Mouse (Mus musculus) midbrain, postnatal 0 days (tissue): ENCODE measurements at regions not wholly inside any gene's neighbourhood (a gene's known extent, or its start where the extent isn't known, plus 50 kb on each side); places are given as distances from the start of the nearest gene placed in this dataset.

Source experiments
- ATAC-seq: fragments of 200-750 bp; cut with Nextera tagmentation; 2 replicates; pipeline ENCODE4 v1.8.0; 2017; ENCODE audit warnings: moderate number of reproducible peaks, mild to moderate bottlenecking, moderate TSS enrichment, moderate library complexity; ENCODE audit not compliant: low FRiP score
- DNase-seq: peaks from one replicate; pipeline ENCODE4 v3.0.0-alpha.2; 2015; ENCODE audit warnings: low spot score
- H3K27ac ChIP-seq: fragments of 300-500 bp; sonication (generic); 2 replicates; pipeline ENCODE4 v1.5.1; 2014; ENCODE audit warnings: low read depth, mild to moderate bottlenecking, low read length, mixed read lengths
- H3K27me3 ChIP-seq: fragments of 300-500 bp; sonication (generic); 2 replicates; pipeline ENCODE4 v1.6.1; 2014; ENCODE audit warnings: low read length, control low read depth, mixed read lengths; ENCODE audit not compliant: insufficient read depth
- H3K36me3 ChIP-seq: fragments of 300-500 bp; sonication (generic); 2 replicates; pipeline ENCODE4 v1.6.1; 2014; ENCODE audit warnings: low read length, control low read depth, mixed read lengths; ENCODE audit not compliant: insufficient read depth
- H3K4me1 ChIP-seq: fragments of 300-500 bp; sonication (generic); 2 replicates; pipeline ENCODE4 v1.6.1; 2014; ENCODE audit warnings: mild to moderate bottlenecking, control low read depth, antibody characterized with exemption, low read length, mixed read lengths; ENCODE audit not compliant: insufficient read depth
- H3K4me2 ChIP-seq: fragments of 300-500 bp; sonication (generic); 2 replicates; pipeline ENCODE4 v1.6.1; 2014; ENCODE audit warnings: low read depth, mild to moderate bottlenecking, low read length, mixed read lengths; ENCODE audit not compliant: poor library complexity, severe bottlenecking
- H3K4me3 ChIP-seq: fragments of 300-500 bp; sonication (generic); 2 replicates; pipeline ENCODE4 v1.5.1; 2014; ENCODE audit warnings: low read depth, mild to moderate bottlenecking, low read length, moderate library complexity
- H3K9ac ChIP-seq: fragments of 300-500 bp; sonication (generic); replicated peaks from 2 replicates; pipeline ENCODE4 v1.6.1; 2014; ENCODE audit warnings: mild to moderate bottlenecking, low read length, moderate library complexity, mixed read lengths; ENCODE audit not compliant: poor library complexity, severe bottlenecking
- H3K9me3 ChIP-seq: fragments of 300-500 bp; sonication (generic); 2 replicates; pipeline ENCODE4 v1.6.1; 2016; ENCODE audit warnings: low read length, control low read depth
- CTCF ChIP-seq: IDR thresholded peaks from 2 replicates; pipeline ENCODE4 v1.5.1; 2016; ENCODE audit warnings: antibody characterized with exemption, mild to moderate bottlenecking
- WGBS: fragments of 180-500 bp; shearing (Covaris S2); extraction: QIAGEN DNeasy Blood & Tissue Kit; methylation state at CpG from one replicate; pipeline ENCODE4 v1.1.7; 2014; 5-methylcytosine and 5-hydroxymethylcytosine counted together

GRCm38 (mm10) chr12:107221276-107221970 lies 267.0 kb upstream of the 3110018I06Rik start:
- Histone ChIP-seq H3K4me3 (no peak overlapping the region), H3K27ac (no peak overlapping the region), H3K36me3 (no peaks in the 10 kb centered on the region), H3K9ac (no peak overlapping the region), H3K4me2 (no peak overlapping the region), H3K27me3 (no peaks in the 10 kb centered on the region), H3K4me1 (no peaks in the 10 kb centered on the region), H3K9me3 (no peaks in the 10 kb centered on the region)
- ATAC-seq (no peak), DNase-seq (peak; percentile 3)
- TF ChIP-seq CTCF = no peak
- 83% methylated on average over 7 of the region's 7 CpGs for WGBS

- H3K4me1 ChIP-seq = no peaks in the 10 kb centered on the region
- H3K4me2 ChIP-seq = no peak overlapping the region
- no peak overlapping the region for H3K4me3 ChIP-seq
- no peak for DNase-seq
- no peaks in the 10 kb centered on the region for H3K9me3 ChIP-seq
- H3K27ac ChIP-seq = no peak overlapping the region
- H3K27me3 ChIP-seq = no peaks in the 10 kb centered on the region
- no peak for TF ChIP-seq CTCF
- H3K36me3 ChIP-seq = no peaks in the 10 kb centered on the region
- ATAC-seq = no peak
- no peak overlapping the region for H3K9ac ChIP-seq
- WGBS = 84% methylated on average over 7 of the region's 7 CpGs
Measured at GRCm38 (mm10) chr12:107222106-107222505, 266.3 kb upstream of the 3110018I06Rik start.

GRCm38 (mm10) chr12:107230097-107230496 lies 258.3 kb upstream of the 3110018I06Rik start:
- H3K4me1 ChIP-seq = no peaks in the 10 kb centered on the region

GRCm38 (mm10) chr12:107231629-107232028 lies 256.8 kb upstream of the 3110018I06Rik start:
- 34% methylated on average over 1 of the region's 1 CpGs for WGBS
- peak; percentile 43 for TF ChIP-seq CTCF
- no peak for ATAC-seq

More at GRCm38 (mm10) chr12:107230097-107230496, 258.3 kb upstream of the 3110018I06Rik start:
- no peaks in the 10 kb centered on the region for H3K36me3 ChIP-seq
- ATAC-seq (no peak), DNase-seq (no peak)
- no peaks in the 10 kb centered on the region for H3K27me3 ChIP-seq
- H3K4me3 ChIP-seq = no peak overlapping the region
- no peak overlapping the region for H3K9ac ChIP-seq
- H3K27ac ChIP-seq = no peak overlapping the region
- H3K4me2 ChIP-seq = no peak overlapping the region
- 84% methylated on average over 3 of the region's 3 CpGs for WGBS
- H3K9me3 ChIP-seq = no peaks in the 10 kb centered on the region
- no peak for TF ChIP-seq CTCF

DNA sequence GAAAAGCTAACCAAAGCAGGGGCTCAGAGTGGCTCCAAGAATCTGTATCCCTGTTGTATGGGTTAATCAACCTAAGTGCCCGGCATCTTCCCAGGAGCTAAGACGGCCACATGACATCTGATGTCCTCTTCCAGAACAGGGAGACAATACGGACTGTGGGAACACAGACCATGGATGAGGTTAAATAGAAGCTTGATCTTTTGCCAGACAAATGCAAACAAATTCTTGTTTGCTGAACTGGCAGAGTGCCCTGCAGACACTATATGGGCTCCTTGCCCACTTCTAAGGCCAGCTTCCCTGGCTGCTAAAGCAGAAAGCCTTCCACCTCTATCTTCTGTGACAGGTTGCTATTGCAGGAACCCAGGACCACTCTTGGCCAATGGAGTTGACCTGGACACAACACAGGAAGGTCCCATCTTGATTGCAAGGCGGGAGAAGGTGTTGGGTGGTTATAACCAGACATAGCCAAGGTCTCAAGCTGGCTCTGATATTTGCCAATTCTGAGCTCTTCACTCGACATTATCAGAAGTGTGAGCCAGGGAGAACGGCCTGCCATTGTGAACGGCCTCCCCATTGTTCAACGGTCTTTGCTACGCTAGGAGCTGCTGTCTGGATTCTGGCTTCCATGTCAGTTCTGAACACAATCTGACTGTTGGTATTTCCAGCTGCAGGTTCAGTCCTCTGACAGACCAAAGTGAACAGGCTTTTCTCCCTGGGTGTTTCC lies 237.5 kb upstream of the 3110018I06Rik start:
- H3K9me3 ChIP-seq = no peaks in the 10 kb centered on the region
- TF ChIP-seq CTCF = no peak
- no peak overlapping the region for H3K4me3 ChIP-seq
- ATAC-seq = no peak
- 62% methylated on average over 9 of the region's 9 CpGs for WGBS
- no peaks in the 10 kb centered on the region for H3K36me3 ChIP-seq
- DNase-seq = no peak
- H3K27me3 ChIP-seq = no peaks in the 10 kb centered on the region
- no peaks in the 10 kb centered on the region for H3K4me1 ChIP-seq
- H3K9ac ChIP-seq = no peak overlapping the region
- no peak overlapping the region for H3K4me2 ChIP-seq
- no peak overlapping the region for H3K27ac ChIP-seq

More at GRCm38 (mm10) chr12:107231629-107232028, 256.8 kb upstream of the 3110018I06Rik start:
- Histone ChIP-seq H3K4me2 (no peak overlapping the region), H3K27me3 (no peaks in the 10 kb centered on the region), H3K4me3 (no peak overlapping the region), H3K27ac (no peak overlapping the region), H3K9me3 (no peaks in the 10 kb centered on the region), H3K36me3 (no peaks in the 10 kb centered on the region), H3K4me1 (no peaks in the 10 kb centered on the region), H3K9ac (no peak overlapping the region)
- DNase-seq = peak; percentile 38

GRCm38 (mm10) chr12:107251981-107252380 lies 236.5 kb upstream of the 3110018I06Rik start:
- WGBS = 36% methylated on average over 15 of the region's 15 CpGs
- H3K4me2 ChIP-seq = no peak overlapping the region
- H3K9ac ChIP-seq = no peak overlapping the region
- ATAC-seq = no peak
- DNase-seq = peak; percentile 12
- H3K36me3 ChIP-seq = no peaks in the 10 kb centered on the region
- no peaks in the 10 kb centered on the region for H3K4me1 ChIP-seq
- H3K9me3 ChIP-seq = no peaks in the 10 kb centered on the region
- TF ChIP-seq CTCF = no peak
- no peak overlapping the region for H3K4me3 ChIP-seq
- no peaks in the 10 kb centered on the region for H3K27me3 ChIP-seq
- H3K27ac ChIP-seq = no peak overlapping the region
